Mouse (Mus musculus) mature B cell (primary cell): ENCODE results near the gene Dgki.

Experiments
- in situ Hi-C: fragments of 300-500 bp; cut with MboI; formaldehyde crosslinking; loops from 2 replicates; pipeline ENCODE4 v1.14.3; 2019

The Dgki gene

DNA sequence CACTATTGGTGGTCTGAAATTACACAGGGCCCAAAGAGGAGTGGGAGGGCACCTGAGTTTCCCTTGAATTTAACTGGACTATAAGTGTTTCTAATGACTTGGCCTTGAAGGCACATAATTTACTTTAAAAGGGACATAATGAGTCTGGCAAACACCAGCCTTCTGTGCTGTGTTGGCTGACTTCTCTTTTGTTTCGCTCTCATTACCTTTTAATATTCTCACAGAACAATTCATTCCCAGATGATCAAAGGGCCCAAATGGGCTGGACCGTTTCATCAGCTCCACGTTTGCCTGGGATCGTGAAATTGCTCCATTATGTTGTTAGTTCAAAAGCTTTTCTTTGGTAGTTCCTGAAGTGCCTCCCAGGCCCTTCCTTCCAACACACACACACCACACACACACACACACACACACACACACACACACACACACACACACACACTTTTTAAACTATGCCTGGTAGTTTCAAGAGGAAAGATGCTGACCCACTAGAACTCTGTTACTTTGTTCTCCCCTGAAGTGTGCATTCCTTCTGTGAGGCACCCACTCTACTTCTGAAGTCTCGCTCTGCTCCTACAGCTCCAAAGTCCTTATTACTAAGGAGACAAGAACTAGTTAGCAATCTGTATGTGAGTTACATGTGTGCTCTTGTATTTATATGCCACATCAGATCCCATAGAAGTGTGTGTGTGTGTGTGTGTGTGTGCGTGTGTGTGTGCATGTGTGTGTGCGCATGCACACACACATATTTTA lies 491.5 kb downstream of the Dgki start:
- in situ Hi-C loops: no loop called here

DNA sequence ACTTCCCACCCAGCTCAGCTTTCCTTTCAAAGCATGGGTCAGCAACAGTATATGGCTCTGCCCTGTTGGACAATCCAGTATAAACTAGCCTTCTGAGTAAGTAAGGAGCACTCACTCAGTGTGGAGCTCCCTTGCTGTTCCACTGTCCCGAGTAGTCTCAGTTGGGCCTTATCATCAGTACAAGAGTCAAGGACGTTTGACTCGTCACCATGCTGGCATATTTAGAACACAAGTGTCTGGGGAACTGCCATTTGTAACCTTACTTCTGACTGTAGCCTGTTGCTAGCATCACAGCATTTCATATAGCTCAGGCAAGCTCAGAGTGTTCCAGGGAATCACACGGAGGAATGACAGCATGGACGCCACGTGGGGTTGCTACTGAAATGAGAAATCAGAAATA lies 493.1 kb downstream of the Dgki start:
- in situ Hi-C loops: no loop called here

DNA sequence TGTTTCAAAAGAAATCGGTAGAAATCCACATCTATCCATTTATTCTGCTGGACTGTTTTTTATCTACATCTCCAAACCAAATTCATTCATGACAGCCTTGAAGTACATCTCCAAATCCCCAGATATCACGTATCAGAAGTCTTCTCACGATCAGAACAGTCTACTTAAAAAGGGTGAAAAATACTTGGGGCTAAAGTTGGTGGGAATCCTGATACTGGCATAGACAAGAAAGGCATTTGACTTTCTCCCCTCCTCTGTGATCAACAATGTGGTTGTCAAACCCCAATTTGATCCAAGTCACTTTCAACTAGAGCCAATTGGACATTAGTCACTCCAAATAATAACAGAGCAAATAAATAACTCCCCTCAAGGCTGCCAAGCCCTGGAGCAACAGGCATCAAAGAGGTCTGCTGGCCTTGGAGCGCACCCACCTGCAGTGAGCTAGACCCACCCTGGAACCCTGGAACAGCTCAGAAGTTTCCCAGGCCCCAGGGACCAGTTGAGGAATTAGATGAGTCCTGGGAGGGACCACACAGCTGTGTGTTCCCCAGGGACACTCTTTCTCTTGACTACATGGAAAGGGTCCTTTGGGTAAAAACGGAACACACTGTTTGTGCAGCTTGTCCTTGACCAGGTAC lies 499.6 kb downstream of the Dgki start:
- in situ Hi-C loops: no loop called here

DNA sequence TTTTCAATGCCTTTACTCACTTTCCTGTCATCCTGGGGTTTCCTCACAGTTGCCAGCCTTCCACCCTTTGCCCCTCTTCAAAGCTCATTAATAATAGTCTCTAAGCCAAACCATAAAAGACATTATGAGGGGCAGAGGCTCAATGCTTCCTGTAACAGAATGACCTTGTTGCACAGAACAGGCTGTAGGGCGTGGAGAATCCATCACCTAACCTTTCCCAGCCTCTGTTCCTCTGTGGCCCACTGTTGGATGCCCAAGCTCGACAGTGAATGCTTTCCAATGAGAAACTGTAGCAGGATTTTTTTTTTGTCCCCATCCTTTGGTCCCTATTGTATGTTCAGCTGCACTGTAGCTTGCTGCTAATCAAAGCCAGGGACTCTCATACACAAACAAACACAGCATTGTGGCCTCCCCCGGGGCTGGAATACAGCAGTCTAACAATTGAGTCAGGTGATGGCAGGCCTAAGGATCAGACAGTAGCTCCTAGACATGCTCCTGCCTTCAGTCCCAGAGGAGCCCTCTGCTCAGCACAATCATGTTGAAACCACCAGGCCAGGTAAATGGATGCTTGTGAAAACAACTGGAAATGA lies 502.8 kb downstream of the Dgki start:
- in situ Hi-C loops: no loop called here
